Mouse (Mus musculus) heart, postnatal 0 days (tissue): ENCODE results near the gene Vezt. TPM values are rescaled to one million over a fixed set of nuclear protein-coding genes. Genes with fewer than 3 reads are reported as not detected.

Experiments
- ATAC-seq: fragments of 200-750 bp; cut with Nextera tagmentation; 2 replicates; pipeline ENCODE4 v1.8.0; 2017; ENCODE audit warnings: low read depth, moderate number of reproducible peaks, moderate library complexity; ENCODE audit not compliant: insufficient read depth
- DNase-seq: peaks from one replicate; pipeline ENCODE4 v3.0.0-alpha.2; 2016; ENCODE audit warnings: low spot score
- H3K27ac ChIP-seq: fragments of 300-500 bp; sonication (generic); 2 replicates; pipeline ENCODE4 v1.5.1; 2014; ENCODE audit warnings: low read depth, mild to moderate bottlenecking
- H3K27me3 ChIP-seq: fragments of 300-500 bp; sonication (generic); 2 replicates; pipeline ENCODE4 v1.6.1; 2014; ENCODE audit warnings: low read length, mixed read lengths; ENCODE audit not compliant: control insufficient read depth, insufficient read depth
- H3K36me3 ChIP-seq: fragments of 300-500 bp; sonication (generic); replicated peaks from 2 replicates; pipeline ENCODE4 v1.6.1; 2014; ENCODE audit warnings: low read length, mixed read lengths; ENCODE audit not compliant: control insufficient read depth, insufficient read depth
- H3K4me1 ChIP-seq: fragments of 300-500 bp; sonication (generic); 2 replicates; pipeline ENCODE4 v1.6.1; 2014; ENCODE audit warnings: antibody characterized with exemption; ENCODE audit not compliant: control insufficient read depth, insufficient read depth
- H3K4me2 ChIP-seq: fragments of 300-500 bp; sonication (generic); 2 replicates; pipeline ENCODE4 v1.6.1; 2014; ENCODE audit warnings: low read depth, mild to moderate bottlenecking, low read length, moderate library complexity
- H3K4me3 ChIP-seq: fragments of 300-500 bp; sonication (generic); 2 replicates; pipeline ENCODE4 v1.5.1; 2014; ENCODE audit warnings: low read depth, low read length
- H3K9ac ChIP-seq: fragments of 300-500 bp; sonication (generic); replicated peaks from 2 replicates; pipeline ENCODE4 v1.6.1; 2014; ENCODE audit warnings: low read depth, low read length, mixed read lengths
- H3K9me3 ChIP-seq: fragments of 300-500 bp; sonication (generic); replicated peaks from 2 replicates; pipeline ENCODE4 v1.6.1; 2016; ENCODE audit warnings: low read length; ENCODE audit not compliant: control insufficient read depth
- CTCF ChIP-seq: IDR thresholded peaks from 2 replicates; pipeline ENCODE4 v1.5.1; 2016; ENCODE audit warnings: antibody characterized with exemption, control low read depth, low read depth
- EP300 ChIP-seq: IDR thresholded peaks from 2 replicates; pipeline ENCODE4 v1.6.1; 2016; ENCODE audit warnings: antibody characterized with exemption, low read depth
- whole genome bisulfite sequencing: fragments of 180-500 bp; shearing (Covaris S2); extraction: QIAGEN DNeasy Blood & Tissue Kit; methylation state at CpG from one replicate; pipeline ENCODE4 v1.1.7; 2014; 5-methylcytosine and 5-hydroxymethylcytosine counted together
- polyA plus RNA-seq: library from polyadenylated mRNA; unstranded; fragments of >200 nt; fragmentation: Nextera tagmentation; extraction: Ambion mirVana; gene quantifications from 2 replicates; pipeline ENCODE4 v1.2.1, GENCODE M21; 2015
- total RNA-seq: library from RNA; depleted of rRNA; stranded (reverse); fragments of >200 nt; gene quantifications from 2 replicates; pipeline ENCODE4 v1.2.3, GENCODE M21; 2014; ENCODE audit warnings: low replicate concordance

Gene Vezt
- total and polyA plus RNA-seq, 2 experiments from 2014 or later, result 23.8 to 25.8 TPM

DNA sequence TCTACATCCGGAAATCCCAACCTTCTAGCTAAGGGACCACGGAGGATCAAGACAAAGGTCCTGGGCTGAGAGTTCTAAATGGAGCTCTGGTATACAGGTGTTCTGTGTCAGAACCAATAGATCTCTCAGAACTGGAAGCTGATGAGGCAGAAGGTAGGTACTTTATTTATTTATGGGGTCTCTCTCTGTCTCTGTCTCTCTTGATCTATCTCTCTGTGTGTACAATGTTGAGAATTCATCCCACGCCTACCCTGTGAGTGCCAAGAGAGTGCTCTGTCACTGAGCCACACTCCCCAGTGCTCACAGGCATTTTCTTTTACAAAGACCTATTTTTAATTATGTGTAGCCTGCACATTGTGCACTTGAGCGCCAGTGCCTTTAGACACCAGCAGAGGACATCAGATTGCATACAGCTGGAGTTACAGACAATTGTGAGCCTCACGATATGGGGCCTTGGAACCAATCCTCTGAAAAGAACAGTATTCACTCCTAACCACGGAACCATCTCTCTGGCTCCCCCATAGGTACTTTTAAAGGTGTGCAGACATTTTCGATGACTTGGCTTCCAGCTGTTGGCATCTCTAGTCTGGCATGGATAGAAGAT lies 138.5 kb downstream of the Vezt start, which contains the start of gene Metap2:
Metap2 (minus strand) TSS at position 51 of the 604 bp plus-strand sequence.
- no peak within 1 kb of the TSS for H3K4me2 ChIP-seq
- no peak for TF ChIP-seq CTCF
- no peak for TF ChIP-seq EP300
- H3K27ac ChIP-seq, result no peak within 1 kb of the TSS
- no peak within 1 kb of the TSS for H3K9ac ChIP-seq
- no peak for DNase-seq
- WGBS, result 54% methylated on average over 7 of the region's 7 CpGs
- no peaks in the 10 kb centered on the region for H3K27me3 ChIP-seq
- H3K9me3 ChIP-seq, result no peaks in the 10 kb centered on the region
- H3K4me3 ChIP-seq, result no peak within 1 kb of the TSS
- ATAC-seq, result no peak
- no peaks in the 10 kb centered on the region for H3K36me3 ChIP-seq
- no peaks in the 10 kb centered on the region for H3K4me1 ChIP-seq

- no peak for DNase-seq
- Histone ChIP-seq H3K9ac (no peak overlapping the region), H3K27me3 (no peaks in the 10 kb centered on the region), H3K4me1 (peaks cover 6% of the 10 kb centered on the region; the same call in 1 of the 2 replicates), H3K4me3 (no peak overlapping the region), H3K36me3 (no peaks in the 10 kb centered on the region), H3K27ac (no peak overlapping the region), H3K9me3 (no peaks in the 10 kb centered on the region), H3K4me2 (no peak overlapping the region)
- WGBS, result 76% methylated on average over 4 of the region's 4 CpGs
- TF ChIP-seq CTCF (no peak), EP300 (no peak)
- ATAC-seq, result no peak
Measured at GRCm38 (mm10) chr10:93892551-93892950, 143.1 kb downstream of the Vezt start.

DNA sequence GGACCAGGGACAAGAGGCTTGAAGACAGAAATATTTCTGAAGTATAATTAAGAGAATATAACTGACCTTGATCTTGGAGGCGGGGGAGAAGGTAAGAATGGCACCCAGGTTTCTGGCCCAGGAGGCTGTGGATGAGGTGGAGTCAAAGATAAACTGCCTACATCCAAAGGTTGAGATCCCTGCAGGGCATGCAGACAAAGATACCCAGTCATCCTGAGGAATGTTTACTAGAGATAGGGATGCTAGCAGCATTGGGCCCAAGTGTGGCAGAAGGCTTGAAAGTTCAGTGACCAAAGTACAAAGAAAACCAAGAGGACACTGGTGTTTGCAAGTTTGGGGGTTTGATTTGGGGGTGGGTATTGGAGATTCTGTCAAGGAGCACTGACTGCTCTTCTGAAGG lies 144.6 kb downstream of the Vezt start:
- ATAC-seq (no peak), DNase-seq (no peak)
- Histone ChIP-seq H3K4me2 (no peak overlapping the region), H3K27ac (no peak overlapping the region), H3K9me3 (no peaks in the 10 kb centered on the region), H3K9ac (no peak overlapping the region), H3K27me3 (no peaks in the 10 kb centered on the region), H3K4me3 (no peak overlapping the region), H3K36me3 (peaks cover 9% of the 10 kb centered on the region; the same call in 1 of the 2 replicates), H3K4me1 (peaks cover 6% of the 10 kb centered on the region; the same call in 1 of the 2 replicates)
- 95% methylated on average over 1 of the region's 1 CpGs for WGBS
- TF ChIP-seq EP300 (no peak), CTCF (no peak)

GRCm38 (mm10) chr10:93890565-93890964 lies 145.1 kb downstream of the Vezt start:
- peaks cover 6% of the 10 kb centered on the region; the same call in 1 of the 2 replicates for H3K4me1 ChIP-seq
- DNase-seq (no peak), ATAC-seq (no peak)
- H3K9ac ChIP-seq, result 0 out of 2 replicates have a peak overlapping the region, but pooled peaks have one; percentile 91
- TF ChIP-seq CTCF (no peak), EP300 (no peak)
- H3K36me3 ChIP-seq, result peaks cover 14% of the 10 kb centered on the region
- H3K4me3 ChIP-seq, result peak overlapping the region; percentile 75; the same call in 1 of the 2 replicates
- WGBS, result 71% methylated on average over 4 of the region's 4 CpGs
- H3K9me3 ChIP-seq, result no peaks in the 10 kb centered on the region
- peak overlapping the region; percentile 89; the same call in 1 of the 2 replicates for H3K4me2 ChIP-seq
- H3K27ac ChIP-seq, result no peak overlapping the region
- H3K27me3 ChIP-seq, result no peaks in the 10 kb centered on the region

- peak overlapping the region; percentile 91 for H3K9ac ChIP-seq
- TF ChIP-seq CTCF (no peak), EP300 (no peak)
- DNase-seq (no peak), ATAC-seq (peak; percentile 8; the same call in 1 of the 2 replicates)
- H3K4me2 ChIP-seq, result peak overlapping the region; percentile 89
- H3K4me3 ChIP-seq, result peak overlapping the region; percentile 75
- peaks cover 20% of the 10 kb centered on the region for H3K36me3 ChIP-seq
- no peaks in the 10 kb centered on the region for H3K27me3 ChIP-seq
- peak overlapping the region; percentile 92 for H3K27ac ChIP-seq
- peaks cover 6% of the 10 kb centered on the region; the same call in 1 of the 2 replicates for H3K4me1 ChIP-seq
- WGBS, result under 1% methylated on average over 22 of the region's 22 CpGs
- no peaks in the 10 kb centered on the region for H3K9me3 ChIP-seq
Measured at GRCm38 (mm10) chr10:93889976-93890375, 145.6 kb downstream of the Vezt start.
